Mouse (Mus musculus) hematopoietic stem cell, adult 5-6 weeks (primary cell): Measurements from ENCODE around the gene Palm. TPM values are rescaled to one million over a fixed set of nuclear protein-coding genes. Genes with fewer than 3 reads are reported as not detected.

ENCODE experiments used
- ATAC-seq, 2 experiments: fragments of 125-278 bp in 1 of 2; replicated peaks in 1 of 2; 2 replicates each; pipeline ENCODE4 v1.8.0; 2016 to 2017; ENCODE audit warnings: inconsistent platforms in 2 of 2, mild to moderate bottlenecking in 2 of 2, moderate number of reproducible peaks in 2 of 2, low read depth in 1 of 2, moderate TSS enrichment in 1 of 2; ENCODE audit not compliant: low FRiP score in 2 of 2, poor library complexity in 2 of 2, severe bottlenecking in 2 of 2, insufficient read depth in 1 of 2, low TSS enrichment in 1 of 2
- total RNA-seq: library from RNA; stranded (forward); fragments of 172-1452, 232-1000 nt; gene quantifications from 2 replicates; pipeline ENCODE4 v1.2.3, GENCODE M21; 2017

Gene Palm
- total RNA-seq, 1 experiment from 2014 or later, result 8.8 TPM

GRCm38 (mm10) chr10:79811736-79812637 is 18.6 kb downstream of the Palm start:
- ATAC-seq, result peak; percentile 74 to 85

- ATAC-seq, result no peak
These were observed 21.0 kb downstream of the Palm start for GRCm38 (mm10) chr10:79814271-79814842.

- ATAC-seq, result no peak
These were observed 22.5 kb downstream of the Palm start for GRCm38 (mm10) chr10:79815671-79816494.

- ATAC-seq, result no peak
These were observed 23.7 kb downstream of the Palm start for GRCm38 (mm10) chr10:79817111-79817510.

- ATAC-seq, result no peak
These were observed 24.9 kb downstream of the Palm start for GRCm38 (mm10) chr10:79818225-79818624.

GRCm38 (mm10) chr10:79819606-79820005 is 26.2 kb downstream of the Palm start:
- ATAC-seq, result no peak

- no peak for ATAC-seq
These were observed 26.9 kb downstream of the Palm start for GRCm38 (mm10) chr10:79820277-79820676.

- ATAC-seq, result no peak
These were observed 27.4 kb downstream of the Palm start, which contains the start of gene Misp for GRCm38 (mm10) chr10:79820782-79821181. TSS of gene Misp (plus strand) at chr10:79820989.

- no peak for ATAC-seq
These were observed 28.4 kb downstream of the Palm start for GRCm38 (mm10) chr10:79821731-79822130.

GRCm38 (mm10) chr10:79822372-79822771 is 29.0 kb downstream of the Palm start:
- ATAC-seq, result no peak

- ATAC-seq, result no peak
These were observed 29.6 kb downstream of the Palm start for GRCm38 (mm10) chr10:79823011-79823410.

- peak in 1 of 2 experiments; percentile 24; a peak in 1 of 4 replicates for ATAC-seq
These were observed 31.0 kb downstream of the Palm start for GRCm38 (mm10) chr10:79824413-79824812.

- peak; percentile 52 to 55; a peak in 2 of 4 replicates for ATAC-seq
These were observed 38.2 kb downstream of the Palm start for GRCm38 (mm10) chr10:79831583-79831982.

GRCm38 (mm10) chr10:79832026-79832785 is 38.8 kb downstream of the Palm start:
- peak in 1 of 2 experiments; percentile 47; a peak in 2 of 4 replicates for ATAC-seq

GRCm38 (mm10) chr10:79832786-79833181 is 39.4 kb downstream of the Palm start:
- ATAC-seq, result peak; percentile 33 to 40; a peak in 3 of 4 replicates

GRCm38 (mm10) chr10:79834769-79835398 is 41.5 kb downstream of the Palm start:
- ATAC-seq, result peak; percentile 6 to 50; a peak in 2 of 4 replicates

GRCm38 (mm10) chr10:79836918-79837317 is 43.5 kb downstream of the Palm start:
- ATAC-seq, result no peak
